Mouse (Mus musculus): Measurements from ENCODE around the gene Ngfr. TPM values are rescaled to one million over a fixed set of nuclear protein-coding genes. Genes with fewer than 3 reads are reported as not detected.

Gene Ngfr
- total and polyA plus RNA-seq, 3 experiments: 0.05 TPM; not detected in 2

GRCm38 (mm10) chr11:95592691-95593090 lies 5.2 kb upstream of the Ngfr start:
- no peak for TF ChIP-seq GATA2 (IDR thresholded peaks at IDR 0.05; ENCODE audit: borderline replicate concordance, low read depth, low read length)
- H3K4me3 ChIP-seq (ENCODE audit: low read depth, low read length): no peak overlapping the region
- no peaks in the 10 kb centered on the region for H3K9me3 ChIP-seq (replicated peaks)
- no peak for ATAC-seq (ENCODE audit: extremely low read depth, insufficient number of reproducible peaks, low FRiP score, poor library complexity, severe bottlenecking)
- no peaks in the 10 kb centered on the region for H3K36me3 ChIP-seq (replicated peaks)
- H3K27me3 ChIP-seq (ENCODE audit: insufficient read depth, low read length): peaks cover 19% of the 10 kb centered on the region
- H3K4me1 ChIP-seq (ENCODE audit: insufficient read depth, low read depth, low read length): no peaks in the 10 kb centered on the region
- DNase-seq (ENCODE audit: low spot score): no peak

GRCm38 (mm10) chr11:95589195-95589594 lies 1.7 kb upstream of the Ngfr start:
- DNase-seq (ENCODE audit: low spot score) (no peak), ATAC-seq (ENCODE audit: extremely low read depth, insufficient number of reproducible peaks, low FRiP score, poor library complexity, severe bottlenecking) (no peak)
- peaks cover 43% of the 10 kb centered on the region for H3K27me3 ChIP-seq (ENCODE audit: insufficient read depth, low read length)
- peaks cover 4% of the 10 kb centered on the region; the same call in 1 of the 2 replicates for H3K4me1 ChIP-seq (ENCODE audit: insufficient read depth, low read depth, low read length)
- TF ChIP-seq GATA1 (IDR thresholded peaks at IDR 0.05; ENCODE audit: borderline replicate concordance, low read length) (no peak), CTCF (IDR thresholded peaks at IDR 0.05; ENCODE audit: low read depth, low read length) (no peak), GATA2 (IDR thresholded peaks at IDR 0.05; ENCODE audit: borderline replicate concordance, low read depth, low read length) (no peak), POLR2AphosphoS5 (IDR thresholded peaks at IDR 0.05; ENCODE audit: insufficient replicate concordance, low read depth, low read length) (no peak), TAL1 (conservative IDR thresholded peaks at IDR 0.05; ENCODE audit: low read depth, low read length) (no peak)
- no peaks in the 10 kb centered on the region for H3K36me3 ChIP-seq (replicated peaks)
- no peaks in the 10 kb centered on the region for H3K9me3 ChIP-seq (replicated peaks)
- H3K4me3 ChIP-seq (ENCODE audit: low read depth, low read length): no peak overlapping the region

- Histone ChIP-seq H3K4me3 (ENCODE audit: low read depth, low read length) (no peak overlapping the region), H3K9me3 (replicated peaks) (no peaks in the 10 kb centered on the region), H3K27me3 (ENCODE audit: insufficient read depth, low read length) (peaks cover 43% of the 10 kb centered on the region), H3K4me1 (ENCODE audit: insufficient read depth, low read depth, low read length) (peaks cover 4% of the 10 kb centered on the region; the same call in 1 of the 2 replicates), H3K36me3 (replicated peaks) (no peaks in the 10 kb centered on the region)
- ATAC-seq (ENCODE audit: extremely low read depth, insufficient number of reproducible peaks, low FRiP score, poor library complexity, severe bottlenecking) (no peak), DNase-seq (ENCODE audit: low spot score) (no peak)
- TF ChIP-seq GATA2 (IDR thresholded peaks at IDR 0.05; ENCODE audit: borderline replicate concordance, low read depth, low read length) (no peak), POLR2AphosphoS5 (IDR thresholded peaks at IDR 0.05; ENCODE audit: insufficient replicate concordance, low read depth, low read length) (no peak), GATA1 (IDR thresholded peaks at IDR 0.05; ENCODE audit: borderline replicate concordance, low read length) (no peak), CTCF (IDR thresholded peaks at IDR 0.05; ENCODE audit: low read depth, low read length) (no peak), TAL1 (conservative IDR thresholded peaks at IDR 0.05; ENCODE audit: low read depth, low read length) (no peak)
Observed at GRCm38 (mm10) chr11:95586751-95587422, 648 bp downstream of the Ngfr start.

DNA sequence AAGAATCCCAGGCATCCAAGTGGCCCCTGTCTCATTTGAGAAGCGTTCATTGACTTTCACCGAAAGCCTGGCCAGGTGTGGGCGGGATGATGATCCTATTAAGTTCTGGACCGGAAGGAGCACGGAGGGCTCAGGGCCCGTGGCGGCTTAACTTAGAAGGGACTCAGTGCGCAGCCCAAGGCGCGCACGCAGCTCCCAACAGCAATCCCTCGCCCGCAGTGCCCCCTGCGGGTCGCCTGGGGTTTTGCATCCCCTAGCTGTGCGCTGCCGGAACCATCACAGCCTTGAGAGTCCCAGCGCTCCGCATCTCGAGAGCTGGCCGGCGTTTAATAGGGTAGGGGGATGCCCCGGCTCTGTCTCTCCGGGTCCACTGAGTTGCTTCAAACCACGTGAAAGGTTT lies 1.4 kb downstream of the Ngfr start:
- TF ChIP-seq TAL1 (conservative IDR thresholded peaks at IDR 0.05; ENCODE audit: low read depth, low read length) (no peak), CTCF (IDR thresholded peaks at IDR 0.05; ENCODE audit: low read depth, low read length) (0 out of 2 replicates have a peak, but pooled peaks have one; percentile 29)
- H3K4me1 ChIP-seq (ENCODE audit: insufficient read depth, low read depth, low read length): peaks cover 4% of the 10 kb centered on the region; the same call in 1 of the 2 replicates
- ATAC-seq (ENCODE audit: extremely low read depth, insufficient number of reproducible peaks, low FRiP score, poor library complexity, severe bottlenecking) (no peak), DNase-seq (ENCODE audit: low spot score) (no peak)
- peaks cover 43% of the 10 kb centered on the region for H3K27me3 ChIP-seq (ENCODE audit: insufficient read depth, low read length)
- no peak overlapping the region for H3K4me3 ChIP-seq (ENCODE audit: low read depth, low read length)
- H3K9me3 ChIP-seq (replicated peaks): no peaks in the 10 kb centered on the region
- no peaks in the 10 kb centered on the region for H3K36me3 ChIP-seq (replicated peaks)

- no peak for DNase-seq (ENCODE audit: low spot score)
- H3K4me3 ChIP-seq (ENCODE audit: low read depth, low read length): no peak overlapping the region
- TF ChIP-seq GATA2 (IDR thresholded peaks at IDR 0.05; ENCODE audit: borderline replicate concordance, low read depth, low read length): no peak
- TF ChIP-seq TAL1 (conservative IDR thresholded peaks at IDR 0.05; ENCODE audit: low read depth, low read length): no peak
- TF ChIP-seq GATA1 (IDR thresholded peaks at IDR 0.05; ENCODE audit: borderline replicate concordance, low read length): no peak
- TF ChIP-seq CTCF (IDR thresholded peaks at IDR 0.05; ENCODE audit: low read depth, low read length): no peak
- TF ChIP-seq POLR2AphosphoS5 (IDR thresholded peaks at IDR 0.05; ENCODE audit: insufficient replicate concordance, low read depth, low read length): no peak
- H3K9me3 ChIP-seq (replicated peaks): no peaks in the 10 kb centered on the region
- no peak for ATAC-seq (ENCODE audit: extremely low read depth, insufficient number of reproducible peaks, low FRiP score, poor library complexity, severe bottlenecking)
- H3K4me1 ChIP-seq (ENCODE audit: insufficient read depth, low read depth, low read length): peaks cover 4% of the 10 kb centered on the region; the same call in 1 of the 2 replicates
- peaks cover 43% of the 10 kb centered on the region for H3K27me3 ChIP-seq (ENCODE audit: insufficient read depth, low read length)
- no peaks in the 10 kb centered on the region for H3K36me3 ChIP-seq (replicated peaks)
Observed at GRCm38 (mm10) chr11:95585684-95586083, 1.9 kb downstream of the Ngfr start.

DNA sequence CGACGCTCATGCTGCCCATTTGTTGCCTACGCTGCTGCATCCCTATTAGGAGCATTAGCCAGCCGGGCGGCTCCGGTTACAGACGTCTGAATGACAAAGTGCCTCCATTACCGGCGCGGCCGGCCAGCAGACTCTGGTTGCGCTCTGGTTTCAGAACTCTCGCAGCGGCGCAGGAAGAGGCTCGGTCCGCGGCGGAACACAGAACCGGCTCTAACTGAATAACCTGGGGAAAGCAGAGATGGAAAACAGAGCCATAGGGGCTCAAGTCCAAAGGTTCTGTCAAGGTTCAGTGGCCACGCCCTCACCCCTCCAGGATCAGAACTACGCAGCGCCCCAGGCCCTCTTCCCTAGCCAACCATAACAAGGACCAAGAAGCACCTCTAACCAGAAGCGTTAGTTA lies 2.3 kb downstream of the Ngfr start:
- TF ChIP-seq TAL1 (conservative IDR thresholded peaks at IDR 0.05; ENCODE audit: low read depth, low read length): no peak
- no peak for TF ChIP-seq GATA2 (IDR thresholded peaks at IDR 0.05; ENCODE audit: borderline replicate concordance, low read depth, low read length)
- no peak for TF ChIP-seq POLR2AphosphoS5 (IDR thresholded peaks at IDR 0.05; ENCODE audit: insufficient replicate concordance, low read depth, low read length)
- TF ChIP-seq GATA1 (IDR thresholded peaks at IDR 0.05; ENCODE audit: borderline replicate concordance, low read length): no peak
- no peaks in the 10 kb centered on the region for H3K36me3 ChIP-seq (replicated peaks)
- peaks cover 43% of the 10 kb centered on the region for H3K27me3 ChIP-seq (ENCODE audit: insufficient read depth, low read length)
- no peak for ATAC-seq (ENCODE audit: extremely low read depth, insufficient number of reproducible peaks, low FRiP score, poor library complexity, severe bottlenecking)
- H3K9me3 ChIP-seq (replicated peaks): no peaks in the 10 kb centered on the region
- H3K4me3 ChIP-seq (ENCODE audit: low read depth, low read length): no peak overlapping the region
- H3K4me1 ChIP-seq (ENCODE audit: insufficient read depth, low read depth, low read length): peaks cover 4% of the 10 kb centered on the region; the same call in 1 of the 2 replicates
- no peak for DNase-seq (ENCODE audit: low spot score)
